ENCODE assay signal across 34 mouse cellular contexts in genomic region chr5:45497564-45497963, GRCm38 (mm10). TPM values are rescaled to one million over a fixed set of nuclear protein-coding genes. Genes with fewer than 3 reads are reported as not detected.
DNase-seq lines count a peak whose midpoint lies in the region; ATAC-seq and TF ChIP-seq lines count a peak whose summit lies in the region.
"Had no signal": no experiment of that assay in that cellular context is flagged by ENCODE, and none has a peak within 500 bp of the region (broad histone marks: within the 10 kb centered on the region; RNA-seq: fewer than 3 reads in every experiment).

No protein-coding gene starts in this region.

- no peak for TF ChIP-seq RAD21 in CH12.LX (IDR thresholded peaks at IDR 0.05; ENCODE audit: low read depth, low read length)

- peak overlapping the region; percentile 23 for H3K4me2 ChIP-seq in CH12.LX (ENCODE audit: insufficient read depth, low read depth, poor library complexity, severe bottlenecking)
- H3K4me2 ChIP-seq in intestine, postnatal 0 days (replicated peaks; ENCODE audit: low read depth) = no peak overlapping the region
- H3K4me2 ChIP-seq: embryonic facial prominence, embryonic 12.5 days; embryonic facial prominence, embryonic 15.5 days; heart, embryonic 11.5 days; hindbrain, embryonic 12.5 days; hindbrain, embryonic 15.5 days had no signal

- no peaks in the 10 kb centered on the region for H3K27me3 ChIP-seq in CH12.LX (replicated peaks)
- H3K27me3 ChIP-seq in intestine, postnatal 0 days (replicated peaks; ENCODE audit: control insufficient read depth, insufficient read depth, low read length) = no peaks in the 10 kb centered on the region
- H3K27me3 ChIP-seq: embryonic facial prominence, embryonic 12.5 days; embryonic facial prominence, embryonic 15.5 days; hindbrain, embryonic 12.5 days; hindbrain, embryonic 15.5 days had no signal

- DNase-seq in left cerebral cortex, adult 2 months (ENCODE audit: extremely low spot score in 1 of 2, low spot score in 2 of 2) = no peak
- no peak for DNase-seq in left cerebral cortex, postnatal 14 days (ENCODE audit: low spot score in 2 of 2)
- DNase-seq in CH12.LX (ENCODE audit: extremely low read depth) (peak; percentile 86), MEL-GATA-1-ER (ENCODE audit: extremely low read depth, low read depth) (peak; percentile 67)
- no peak for DNase-seq in thymus, postnatal 14 days
- no peak for DNase-seq in layer of hippocampus, postnatal 36 days
- DNase-seq: adrenal gland, postnatal 10 days; adrenal gland, postnatal 36 days; cerebellum, adult 18-20 months; cerebellum, adult 9-10 months; cerebellum, postnatal 14 days; forebrain, postnatal 0 days; gastrocnemius, adult 2 months; gastrocnemius, postnatal 14 days; heart, adult 11 months had no signal

- H3K79me2 ChIP-seq in CH12.LX (replicated peaks; ENCODE audit: control insufficient read depth, extremely low read depth, insufficient read depth, poor library complexity, severe bottlenecking) = peaks cover 16% of the 10 kb centered on the region

- no peak overlapping the region for H3K4me3 ChIP-seq in left cerebral cortex, adult 2 months
- peak overlapping the region in 1 of 3 experiments; percentile 12 for H3K4me3 ChIP-seq in CH12.LX (replicated peaks in 1 of 3; ENCODE audit: low read depth in 2 of 3, low read length in 2 of 3, poor library complexity in 1 of 3)
- no peak overlapping the region for H3K4me3 ChIP-seq in intestine, postnatal 0 days (ENCODE audit: low read depth, low read length)
- H3K4me3 ChIP-seq: embryonic facial prominence, embryonic 12.5 days; embryonic facial prominence, embryonic 15.5 days; gastrocnemius, adult 2 months; hindbrain, embryonic 12.5 days; hindbrain, embryonic 15.5 days had no signal

- TF ChIP-seq POLR2A in CH12.LX (IDR thresholded peaks at IDR 0.05; ENCODE audit: low read depth, low read length) = no peak

- dilution Hi-C loops in CH12.LX (cut with MboI; ENCODE audit: extremely low pct_ligation_motif_present, extremely low pct_unique_long_range_greater_than_20kb, low sequenced_read_pairs) = no loop called here

- TF ChIP-seq EP300 in CH12.LX (IDR thresholded peaks at IDR 0.05; ENCODE audit: low read length) = peak; percentile 81

- peaks cover 41 to 69% of the 10 kb centered on the region in 2 experiments for H3K36me3 ChIP-seq in CH12.LX (replicated peaks in 1 of 2; ENCODE audit: control insufficient read depth in 1 of 2, insufficient read depth in 1 of 2, low read length in 1 of 2)
- H3K36me3 ChIP-seq in intestine, postnatal 0 days (ENCODE audit: control insufficient read depth, insufficient read depth) = peaks cover 49% of the 10 kb centered on the region

- no peak overlapping the region for H3K9ac ChIP-seq in CH12.LX (ENCODE audit: insufficient read depth, low read depth)
- no peak overlapping the region for H3K9ac ChIP-seq in intestine, postnatal 0 days (ENCODE audit: low read depth, low read length)
- H3K9ac ChIP-seq: embryonic facial prominence, embryonic 12.5 days; embryonic facial prominence, embryonic 15.5 days; forebrain, postnatal 0 days; hindbrain, embryonic 12.5 days; hindbrain, embryonic 15.5 days had no signal

- intact Hi-C loops in left cerebral cortex, adult 2 months (cut with DNase I) = no loop called here
- intact Hi-C loops in left cerebral cortex, postnatal 14 days (cut with DNase I) = no loop called here

- peaks cover 6 to 50% of the 10 kb centered on the region in 2 experiments for H3K4me1 ChIP-seq in CH12.LX (ENCODE audit: control insufficient read depth in 1 of 2, insufficient read depth in 2 of 2)
- peaks cover 5% of the 10 kb centered on the region; the same call in 1 of the 2 replicates for H3K4me1 ChIP-seq in intestine, postnatal 0 days (replicated peaks; ENCODE audit: control insufficient read depth, insufficient read depth, low read length)

- H3K9me3 ChIP-seq in CH12.LX (replicated peaks; ENCODE audit: low read length) = no peaks in the 10 kb centered on the region
- H3K9me3 ChIP-seq in intestine, postnatal 0 days (ENCODE audit: control insufficient read depth) = no peaks in the 10 kb centered on the region
- H3K9me3 ChIP-seq: embryonic facial prominence, embryonic 12.5 days; embryonic facial prominence, embryonic 15.5 days; G1E; hindbrain, embryonic 12.5 days; hindbrain, embryonic 15.5 days had no signal

- in situ Hi-C loops in CH12.LX (cut with MboI; ENCODE audit: low pct_ligation_motif_present, low pct_unique_long_range_greater_than_20kb, low sequenced_read_pairs) = no loop called here

- 89% methylated on average over 5 of the region's 5 CpGs for WGBS in intestine, postnatal 0 days

- no peak for ATAC-seq in intestine, postnatal 0 days
- ATAC-seq: activated CD4-positive, CD25-positive, alpha-beta regulatory T cell, adult 4 months; CD4-positive, CD25-positive, alpha-beta regulatory T cell, adult 4 months; forebrain, embryonic 14.5 days; forebrain, postnatal 0 days had no signal

- no peak for TF ChIP-seq CTCF in left cerebral cortex, adult 2 months (IDR thresholded peaks at IDR 0.05)
- no peak for TF ChIP-seq CTCF in CH12.LX (conservative IDR thresholded peaks at IDR 0.05 in 1 of 2, IDR thresholded peaks at IDR 0.05 in 1 of 2; ENCODE audit: low read depth in 2 of 2, low read length in 2 of 2)
- TF ChIP-seq CTCF in intestine, postnatal 0 days (IDR thresholded peaks at IDR 0.05; ENCODE audit: low read depth) = no peak

- H3K27ac ChIP-seq in left cerebral cortex, adult 2 months = peak overlapping the region; percentile 41; the same call in 1 of the 2 replicates
- H3K27ac ChIP-seq in CH12.LX (ENCODE audit: insufficient read depth, low read depth) = peak overlapping the region; percentile 69
- H3K27ac ChIP-seq in intestine, postnatal 0 days (ENCODE audit: low read depth, low read length) = no peak overlapping the region
- H3K27ac ChIP-seq: embryonic facial prominence, embryonic 12.5 days; embryonic facial prominence, embryonic 15.5 days; gastrocnemius, adult 2 months; hindbrain, embryonic 12.5 days; hindbrain, embryonic 15.5 days had no signal

TF ChIP-seq in CH12.LX, 34 proteins besides CTCF, POLR2A, EP300 and RAD21 (continues in another document):
- TF ChIP-seq JUND (conservative IDR thresholded peaks at IDR 0.05; ENCODE audit: low read depth, low read length) (peak; percentile 56; the same call in 1 of the 2 replicates), SMC3 (IDR thresholded peaks at IDR 0.05; ENCODE audit: low read depth, low read length) (no peak), NRF1 (IDR thresholded peaks at IDR 0.05; ENCODE audit: low read depth, low read length) (no peak), ETS1 (conservative IDR thresholded peaks at IDR 0.05; ENCODE audit: low read depth, low read length) (peak; percentile 79), TCF12 (IDR thresholded peaks at IDR 0.05; ENCODE audit: low read depth, low read length) (0 out of 2 replicates have a peak, but pooled peaks have one; percentile 21), BHLHE40 (IDR thresholded peaks at IDR 0.05; ENCODE audit: low read depth, low read length) (peak; percentile 35; the same call in 1 of the 2 replicates), IRF4 (IDR thresholded peaks at IDR 0.05; ENCODE audit: low read depth, low read length) (peak; percentile 81), CHD1 (IDR thresholded peaks at IDR 0.05; ENCODE audit: low read depth, low read length) (0 out of 2 replicates have a peak, but pooled peaks have one; percentile 69), MEF2A (IDR thresholded peaks at IDR 0.05; ENCODE audit: borderline replicate concordance, low read depth, low read length) (peak; percentile 71; the same call in 1 of the 2 replicates), NELFE (IDR thresholded peaks at IDR 0.05; ENCODE audit: low read depth, low read length) (no peak), JUN (IDR thresholded peaks at IDR 0.05; ENCODE audit: insufficient read depth, low read depth, low read length) (peak; percentile 12; the same call in 1 of the 2 replicates), SIN3A (IDR thresholded peaks at IDR 0.05; ENCODE audit: low read length) (peak; percentile 63; the same call in 1 of the 2 replicates), GABPA (IDR thresholded peaks at IDR 0.05; ENCODE audit: insufficient replicate concordance, low read depth, low read length) (no peak), MXI1 (IDR thresholded peaks at IDR 0.05; ENCODE audit: low read depth, low read length) (peak; percentile 46; the same call in 1 of the 2 replicates), MAFK (IDR thresholded peaks at IDR 0.05; ENCODE audit: insufficient replicate concordance, low read length) (peak; percentile 71; the same call in 1 of the 2 replicates)

RNA-seq across cellular contexts. Expression of gene Lap3, which starts 4.4 kb away (rescaled TPM):
- total RNA-seq in left cerebral cortex, adult 2 months (2021) = 10 to 100 TPM; 38.6 to 47.5 TPM
- total RNA-seq in left cerebral cortex, postnatal 14 days (2021) = 10 to 100 TPM; 40.0 to 41.9 TPM
- total RNA-seq in CH12.LX (2012; rRNA removed) = 108 and 126 TPM in 2 replicates
- 130 and 146 TPM in 2 replicates for total RNA-seq in CH12.LX (2014; rRNA removed)
- 167 and 211 TPM in 2 replicates for polyA plus RNA-seq in CH12.LX (2012; ENCODE audit: insufficient read length, low read depth)
- polyA plus RNA-seq in intestine, postnatal 0 days (2015; fragmentation: Nextera tagmentation; extraction: Ambion mirVana) = 108 and 120 TPM in 2 replicates
- 10 to 100 TPM; 58.7 to 63.4 TPM for total RNA-seq in layer of hippocampus, postnatal 36 days (2021)

RNA-seq across cellular contexts. Expression of gene Med28, which starts 22.5 kb away (rescaled TPM):
- total RNA-seq in left cerebral cortex, adult 2 months (2021) = 100 to 1,000 TPM; 107 to 108 TPM
- 10 to 100 TPM; 79.0 to 83.9 TPM for total RNA-seq in left cerebral cortex, postnatal 14 days (2021)
- total RNA-seq in CH12.LX (2012; rRNA removed) (103 and 106 TPM in 2 replicates), CH12.LX (2014; rRNA removed) (107 and 114 TPM in 2 replicates)
- 83.7 and 93.0 TPM in 2 replicates for polyA plus RNA-seq in CH12.LX (2012; ENCODE audit: insufficient read length, low read depth)
- polyA plus RNA-seq in intestine, postnatal 0 days (2015; fragmentation: Nextera tagmentation; extraction: Ambion mirVana) = 203 and 213 TPM in 2 replicates
- 100 to 1,000 TPM; 106 to 112 TPM for total RNA-seq in layer of hippocampus, postnatal 36 days (2021)

RNA-seq across cellular contexts. Expression of gene Clrn2, which starts 44.0 kb away (rescaled TPM):
- 1 to 10 TPM in 1 of 2 experiments, under 1 TPM in 1; 0.37 to 1.1 TPM for total RNA-seq in left cerebral cortex, adult 2 months (2021)
- under 1 TPM; 0.74 to 0.90 TPM for total RNA-seq in left cerebral cortex, postnatal 14 days (2021)
- total RNA-seq in CH12.LX (2012; rRNA removed) (not detected in 2 replicates), CH12.LX (2014; rRNA removed) (not detected in 2 replicates)
- not detected in 2 replicates for polyA plus RNA-seq in CH12.LX (2012; ENCODE audit: insufficient read length, low read depth)
- not detected in 2 replicates for polyA plus RNA-seq in intestine, postnatal 0 days (2015; fragmentation: Nextera tagmentation; extraction: Ambion mirVana)
- 1 to 10 TPM in 1 of 2 experiments, under 1 TPM in 1; 0.37 to 1.1 TPM for total RNA-seq in layer of hippocampus, postnatal 36 days (2021)
- total RNA-seq: adrenal gland, adult 18-20 months; adrenal gland, postnatal 10 days; adrenal gland, postnatal 36 days; forebrain, postnatal 0 days; gastrocnemius, adult 2 months; gastrocnemius, postnatal 14 days; gastrocnemius, postnatal 4 days; heart, adult 8-10 months; heart, postnatal 25 days; hematopoietic stem cell, adult 5-6 weeks had no signal
- polyA plus RNA-seq: activated CD4-positive, CD25-positive, alpha-beta regulatory T cell, adult 4 months; C2C12; CD4-positive, CD25-positive, alpha-beta regulatory T cell, adult 4 months; embryonic facial prominence, embryonic 12.5 days; forebrain, embryonic 11.5 days; forebrain, embryonic 14.5 days; forebrain, postnatal 0 days; G1E; heart, embryonic 11.5 days; heart, embryonic 14.5 days; heart, postnatal 0 days had no signal

RNA-seq across cellular contexts. Expression of gene Qdpr, which starts 47.5 kb away (rescaled TPM):
- total RNA-seq in left cerebral cortex, adult 2 months (2021) = 100 to 1,000 TPM; 130 to 138 TPM
- total RNA-seq in left cerebral cortex, postnatal 14 days (2021) = 10 to 100 TPM; 86.2 to 87.9 TPM
- total RNA-seq in CH12.LX (2012; rRNA removed) (34.8 and 36.8 TPM in 2 replicates), CH12.LX (2014; rRNA removed) (78.3 and 82.6 TPM in 2 replicates)
- 72.7 and 79.0 TPM in 2 replicates for polyA plus RNA-seq in CH12.LX (2012; ENCODE audit: insufficient read length, low read depth)
- 355 and 422 TPM in 2 replicates for polyA plus RNA-seq in intestine, postnatal 0 days (2015; fragmentation: Nextera tagmentation; extraction: Ambion mirVana)
- 100 to 1,000 TPM; 156 to 169 TPM for total RNA-seq in layer of hippocampus, postnatal 36 days (2021)

Comparison
In these comparisons a context has a peak if more than half of its experiments do, and no peak if none do; other contexts are left out.
1. DNase-seq: peak in CH12.LX (single experiment) and MEL-GATA-1-ER (single experiment); none in left cerebral cortex, adult 2 months (0 of 2), left cerebral cortex, postnatal 14 days (0 of 2), thymus, postnatal 14 days (single experiment) and layer of hippocampus, postnatal 36 days (0 of 2).